Mouse (Mus musculus) liver, embryonic 14.5 days (tissue): ENCODE data around the gene Cacng6. TPM values are rescaled to one million over a fixed set of nuclear protein-coding genes. Genes with fewer than 3 reads are reported as not detected.
A peak's percentile ranks its signal among the peaks of the same experiment; 100 is the strongest.

Experiments used
- ATAC-seq: fragments of 200-750 bp; cut with Nextera tagmentation; 2 replicates; pipeline ENCODE4 v1.8.0; 2017; ENCODE audit warnings: moderate number of reproducible peaks, mild to moderate bottlenecking, moderate library complexity; ENCODE audit not compliant: insufficient read depth
- DNase-seq, 3 experiments: peaks; one replicate each; pipeline ENCODE4 v3.0.0-alpha.2; 2012 to 2013; ENCODE audit warnings: low read depth in 3 of 3, low spot score in 3 of 3
- H3K27ac ChIP-seq: fragments of 300-500 bp; sonication (generic); 2 replicates; pipeline ENCODE4 v1.5.1; 2014; ENCODE audit warnings: moderate library complexity, mild to moderate bottlenecking, control low read depth, inconsistent platforms
- H3K27me3 ChIP-seq: fragments of 300-500 bp; sonication (generic); 2 replicates; pipeline ENCODE4 v1.6.1; 2014; ENCODE audit warnings: mild to moderate bottlenecking, low read length, moderate library complexity; ENCODE audit not compliant: control insufficient read depth, insufficient read depth
- H3K36me3 ChIP-seq: fragments of 300-500 bp; sonication (generic); replicated peaks from 2 replicates; pipeline ENCODE4 v1.6.1; 2014; ENCODE audit warnings: low read depth; ENCODE audit not compliant: control insufficient read depth, insufficient read depth
- H3K4me1 ChIP-seq, 2 experiments: fragments of 200-500 bp in 1 of 2; fragments of 300-500 bp in 1 of 2; sonication (generic) in 1 of 2; replicated peaks; 2 replicates each; pipeline ENCODE4 v1.6.1; 2012 to 2014; ENCODE audit warnings: antibody characterized with exemption in 1 of 2, inconsistent platforms in 1 of 2, low read length in 1 of 2; ENCODE audit not compliant: control insufficient read depth in 2 of 2, insufficient read depth in 2 of 2
- H3K4me2 ChIP-seq: fragments of 300-500 bp; sonication (generic); 2 replicates; pipeline ENCODE4 v1.6.1; 2014; ENCODE audit warnings: low read depth, mild to moderate bottlenecking, control low read depth, moderate library complexity
- H3K4me3 ChIP-seq, 2 experiments: fragments of 200-500 bp in 1 of 2; fragments of 300-500 bp in 1 of 2; sonication (generic) in 1 of 2; 2 replicates each; pipeline ENCODE4 v1.5.1; 2012 to 2014; ENCODE audit warnings: low read depth in 2 of 2, low read length in 2 of 2, mild to moderate bottlenecking in 2 of 2, control low read depth in 1 of 2, inconsistent platforms in 1 of 2, moderate library complexity in 1 of 2; ENCODE audit not compliant: insufficient read depth in 1 of 2
- H3K9ac ChIP-seq: fragments of 300-500 bp; sonication (generic); replicated peaks from 2 replicates; pipeline ENCODE4 v1.6.1; 2014; ENCODE audit warnings: mild to moderate bottlenecking, control low read depth, moderate library complexity
- H3K9me3 ChIP-seq: fragments of 300-500 bp; sonication (generic); 2 replicates; pipeline ENCODE4 v1.6.1; 2016; ENCODE audit warnings: low read length, mixed read lengths; ENCODE audit not compliant: control insufficient read depth
- CTCF ChIP-seq: IDR thresholded peaks from 2 replicates; pipeline ENCODE4 v1.5.1; 2016; ENCODE audit warnings: antibody characterized with exemption, low read depth, control low read depth
- EP300 ChIP-seq: IDR thresholded peaks from 2 replicates; pipeline ENCODE4 v1.6.1; 2016; ENCODE audit warnings: antibody characterized with exemption, low read depth
- WGBS: fragments of 180-500 bp; shearing (Covaris S2); extraction: QIAGEN DNeasy Blood & Tissue Kit; methylation state at CpG from one replicate; pipeline ENCODE4 v1.1.7; 2014; ENCODE audit not compliant: insufficient replicate concordance; 5-methylcytosine and 5-hydroxymethylcytosine counted together
- polyA plus RNA-seq, 2 experiments: library from polyadenylated mRNA; depleted of rRNA in 1 of 2; stranded (reverse) in 1 of 2; unstranded in 1 of 2; fragments of >200 nt; fragmentation: Nextera tagmentation in 1 of 2; extraction: Ambion mirVana in 1 of 2; gene quantifications; 2 replicates each; pipeline versions ENCODE4 v1.2.1 to v1.2.3; 2012 to 2014

Cacng6 gene
- polyA plus RNA-seq, 2 experiments, result not detected

DNA sequence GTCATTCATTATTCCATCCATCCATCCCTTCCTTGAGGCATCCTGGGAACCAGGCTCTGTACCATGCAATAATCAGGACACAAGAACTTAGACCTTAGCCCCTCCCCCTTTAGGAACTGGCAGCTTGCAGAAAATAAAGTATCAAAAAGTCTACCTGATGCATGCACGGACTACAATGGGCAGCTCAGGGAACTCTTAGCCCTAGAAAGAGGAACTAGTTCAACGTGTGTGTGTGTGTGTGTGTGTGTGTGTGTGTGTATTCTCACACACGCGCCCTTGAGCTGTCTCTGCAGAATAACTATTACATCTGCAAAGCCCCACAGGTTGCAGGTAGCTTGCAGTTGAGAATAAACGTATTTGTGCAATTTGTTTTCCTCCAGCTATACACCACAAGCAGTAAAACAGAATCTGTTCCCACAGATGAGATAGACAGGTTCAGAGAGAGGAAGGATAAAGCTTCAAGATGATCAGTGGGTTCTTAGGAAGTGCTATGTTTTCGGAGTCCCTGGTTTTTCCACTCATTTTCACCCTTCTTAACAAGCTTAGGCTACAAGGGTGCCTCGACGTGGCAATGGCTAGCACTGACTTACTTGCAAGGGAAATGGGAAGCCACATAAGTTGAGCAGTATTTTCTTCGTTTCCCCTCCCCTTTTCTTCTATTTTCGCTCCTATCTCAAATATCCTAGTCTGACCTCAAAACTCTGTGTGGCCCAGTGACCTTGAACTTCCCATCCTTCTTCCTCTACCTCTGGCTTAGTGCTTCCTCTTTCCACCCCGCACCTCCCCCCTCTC is 14.1 kb upstream of the Cacng6 start:
- ATAC-seq, result no peak
- Histone ChIP-seq H3K9ac (no peak overlapping the region), H3K27me3 (peaks cover 41% of the 10 kb centered on the region), H3K27ac (no peak overlapping the region), H3K4me1 (no peaks in the 10 kb centered on the region), H3K9me3 (no peaks in the 10 kb centered on the region), H3K4me2 (no peak overlapping the region), H3K4me3 (no peak overlapping the region), H3K36me3 (no peaks in the 10 kb centered on the region)
- no peak for DNase-seq
- WGBS, result 10% methylated on average over 11 of the region's 11 CpGs
- TF ChIP-seq CTCF (no peak), EP300 (no peak)

GRCm38 (mm10) chr7:3411160-3411941 is 12.6 kb upstream of the Cacng6 start:
- H3K9me3 ChIP-seq, result no peaks in the 10 kb centered on the region
- no peak overlapping the region for H3K4me3 ChIP-seq
- TF ChIP-seq EP300 (no peak), CTCF (no peak)
- ATAC-seq, result no peak
- WGBS, result 1% methylated on average over 33 of the region's 33 CpGs
- peak overlapping the region; percentile 13; the same call in 1 of the 2 replicates for H3K4me2 ChIP-seq
- H3K27ac ChIP-seq, result no peak overlapping the region
- no peak for DNase-seq
- no peaks in the 10 kb centered on the region for H3K4me1 ChIP-seq
- no peak overlapping the region for H3K9ac ChIP-seq
- peaks cover 55% of the 10 kb centered on the region for H3K27me3 ChIP-seq
- H3K36me3 ChIP-seq, result no peaks in the 10 kb centered on the region

DNA sequence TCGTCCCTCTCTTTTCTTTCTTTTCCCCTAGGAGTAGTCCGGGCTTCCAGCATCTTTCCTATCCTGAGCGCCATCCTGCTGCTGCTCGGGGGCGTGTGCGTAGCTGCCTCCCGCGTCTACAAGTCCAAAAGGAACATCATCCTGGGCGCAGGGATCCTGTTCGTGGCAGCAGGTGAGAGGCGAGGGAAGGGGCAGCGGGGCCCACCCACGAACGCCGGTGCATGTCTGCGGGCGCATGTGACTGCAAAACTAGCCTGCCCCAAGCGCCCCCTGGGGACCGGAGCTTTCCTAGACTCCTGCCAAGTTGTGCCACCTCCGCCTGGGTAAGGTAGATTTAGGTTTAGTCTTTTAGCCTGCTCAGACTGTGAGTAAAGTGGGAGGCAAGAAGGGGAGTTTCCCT is 12.0 kb upstream of the Cacng6 start:
- Histone ChIP-seq H3K9me3 (no peaks in the 10 kb centered on the region), H3K27ac (no peak overlapping the region), H3K36me3 (no peaks in the 10 kb centered on the region), H3K4me3 (no peak overlapping the region), H3K9ac (no peak overlapping the region), H3K4me2 (no peak overlapping the region), H3K4me1 (no peaks in the 10 kb centered on the region), H3K27me3 (peaks cover 62% of the 10 kb centered on the region)
- DNase-seq (no peak), ATAC-seq (no peak)
- TF ChIP-seq EP300 (no peak), CTCF (no peak; the same call in 1 of the 2 replicates)
- WGBS, result 1% methylated on average over 18 of the region's 20 CpGs

DNA sequence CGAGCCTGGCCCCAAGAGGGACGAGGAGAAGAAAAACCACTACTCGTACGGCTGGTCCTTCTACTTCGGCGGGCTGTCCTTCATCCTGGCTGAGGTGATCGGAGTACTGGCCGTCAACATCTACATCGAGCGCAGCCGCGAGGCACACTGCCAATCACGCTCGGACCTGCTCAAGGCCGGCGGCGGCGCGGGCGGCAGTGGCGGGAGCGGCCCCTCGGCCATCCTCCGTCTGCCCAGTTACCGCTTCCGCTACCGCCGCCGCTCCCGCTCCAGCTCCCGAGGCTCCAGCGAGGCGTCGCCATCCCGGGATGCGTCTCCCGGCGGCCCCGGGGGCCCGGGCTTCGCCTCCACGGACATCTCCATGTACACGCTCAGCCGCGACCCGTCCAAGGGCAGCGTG is 9.1 kb upstream of the Cacng6 start:
- no peak for TF ChIP-seq EP300
- Histone ChIP-seq H3K9me3 (no peaks in the 10 kb centered on the region), H3K36me3 (no peaks in the 10 kb centered on the region), H3K27ac (no peak overlapping the region), H3K9ac (no peak overlapping the region), H3K4me3 (peak overlapping the region in 1 of 2 experiments; percentile 38; a peak in 2 of 4 replicates), H3K27me3 (peaks cover 62% of the 10 kb centered on the region), H3K4me2 (peak overlapping the region; percentile 62), H3K4me1 (no peaks in the 10 kb centered on the region)
- DNase-seq (no peak), ATAC-seq (no peak)
- 2% methylated on average over 43 of the region's 47 CpGs for WGBS

DNA sequence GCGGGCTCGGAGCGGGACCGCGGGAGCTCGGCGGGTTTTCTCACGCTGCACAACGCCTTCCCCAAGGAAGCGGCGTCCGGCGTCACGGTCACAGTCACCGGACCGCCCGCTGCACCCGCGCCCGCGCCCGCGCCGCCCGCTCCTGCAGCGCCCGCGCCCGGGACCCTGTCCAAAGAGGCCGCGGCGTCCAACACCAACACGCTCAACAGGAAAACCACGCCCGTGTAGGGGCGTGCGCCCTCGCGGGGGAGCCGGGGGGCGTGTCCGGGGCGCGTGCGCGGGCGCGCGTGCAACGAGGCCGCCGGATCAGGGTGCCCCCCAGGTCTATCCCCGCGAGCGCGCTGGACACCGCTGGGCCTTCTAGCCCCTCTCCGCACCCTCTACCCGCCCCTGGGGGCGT is 8.6 kb upstream of the Cacng6 start:
- no peak for TF ChIP-seq CTCF
- TF ChIP-seq EP300, result no peak
- peaks cover 62% of the 10 kb centered on the region for H3K27me3 ChIP-seq
- DNase-seq (no peak), ATAC-seq (no peak)
- H3K9me3 ChIP-seq, result no peaks in the 10 kb centered on the region
- 1% methylated on average over 59 of the region's 60 CpGs for WGBS
- peak overlapping the region; percentile 62 for H3K4me2 ChIP-seq
- no peaks in the 10 kb centered on the region for H3K4me1 ChIP-seq
- no peaks in the 10 kb centered on the region for H3K36me3 ChIP-seq
- H3K4me3 ChIP-seq, result peak overlapping the region in 1 of 2 experiments; percentile 38; a peak in 3 of 4 replicates
- H3K9ac ChIP-seq, result no peak overlapping the region
- H3K27ac ChIP-seq, result no peak overlapping the region
